Mouse (Mus musculus): ENCODE results near the gene Zfyve19. TPM values are rescaled to one million over a fixed set of nuclear protein-coding genes. Genes with fewer than 3 reads are reported as not detected.

Gene Zfyve19
- polyA plus RNA-seq, 1 experiment from 2014 or later = 40.4 TPM

DNA sequence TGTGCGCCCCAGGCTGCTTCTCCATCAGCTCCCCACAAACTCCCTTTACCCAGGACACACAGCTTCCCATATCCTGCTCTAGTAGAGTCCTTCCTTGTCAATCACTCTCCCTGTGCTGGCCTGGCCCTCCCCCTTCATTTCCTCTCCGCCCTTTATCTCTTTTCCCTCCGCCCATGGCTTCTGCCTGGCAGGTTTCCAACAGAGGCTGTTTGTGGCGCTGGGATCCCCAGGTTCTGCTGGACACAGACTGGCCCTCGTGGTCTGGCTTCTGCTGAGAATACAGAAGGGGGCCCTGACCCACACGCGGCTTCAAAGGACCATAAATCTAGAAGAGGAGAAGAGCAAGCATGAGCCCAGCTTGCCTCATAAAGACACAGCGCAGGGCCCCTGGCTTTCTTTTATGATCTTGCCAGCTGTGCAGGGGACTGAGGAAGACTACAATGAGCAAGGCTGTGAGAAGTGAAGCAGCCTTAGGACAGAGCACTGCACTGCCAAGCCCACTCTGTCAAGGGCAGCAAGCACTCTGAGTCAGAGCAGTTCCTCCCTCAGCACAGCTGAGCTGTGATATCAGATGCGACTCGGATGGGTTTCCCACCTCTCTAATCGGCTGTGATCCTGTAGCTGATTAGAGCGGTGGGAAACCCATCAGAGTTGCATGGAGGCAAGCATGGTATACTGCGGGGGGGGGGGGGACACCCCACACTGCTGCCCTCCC, 35.4 kb upstream of the Zfyve19 start:
- no peak for TF ChIP-seq CTCF (IDR thresholded peaks at IDR 0.05)
- no peaks in the 10 kb centered on the region for H3K27me3 ChIP-seq
- DNase-seq (ENCODE audit: low read depth, low spot score) = no peak
- in situ Hi-C loops (cut with MboI; ENCODE audit: low pct_unique_long_range_greater_than_20kb) = no loop called here
- CTCF ChIA-PET = interaction anchor here (0.9 to 7.0 kb wide), 4 partner anchors 8 to 16 kb away, joined by 3 to 41 read pairs (median 5); no protein-coding TSS in a partner anchor
- POLR2A ChIA-PET = interaction anchor here (0.9 kb wide), 1 partner anchor 16 kb away, joined by 3 read pairs; the partner anchor contains the start of gene Rmdn3
- ATAC-seq = no peak

DNA sequence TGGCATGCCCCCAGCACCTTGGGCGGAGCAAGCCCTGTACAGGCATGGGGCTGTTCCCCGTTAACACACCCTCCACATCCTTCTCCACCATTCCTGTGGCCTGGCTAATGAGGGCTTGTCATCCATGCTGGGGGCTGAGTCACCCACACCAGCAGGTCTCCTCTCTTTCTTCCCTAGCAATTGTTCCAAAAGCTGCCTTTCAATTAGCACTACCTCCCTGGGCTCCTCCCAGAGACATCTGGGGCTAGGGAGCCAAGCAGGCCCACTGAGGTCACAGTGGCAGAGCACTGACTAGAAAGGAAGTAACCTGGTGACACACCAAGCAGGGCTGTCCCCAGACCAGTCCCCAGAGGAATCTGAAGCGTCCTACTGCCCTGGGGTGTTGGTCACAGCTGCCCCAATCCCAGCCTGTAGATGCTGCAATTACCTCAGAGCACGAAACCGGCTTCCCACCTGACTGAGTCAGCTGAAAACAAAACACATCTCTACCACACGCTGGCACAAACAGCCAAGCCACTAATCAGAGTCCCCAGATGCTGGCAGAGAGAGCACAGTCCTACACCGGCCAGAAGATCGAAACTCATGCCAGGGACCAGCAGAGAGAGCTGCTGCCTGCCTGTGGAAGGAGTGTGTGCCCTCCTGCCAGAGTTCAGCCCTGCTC, 34.3 kb upstream of the Zfyve19 start, which contains the start of gene Gm14137:
Gm14137 (plus strand) TSS at position 519 of the 661 bp plus-strand sequence.
- ATAC-seq = peak; percentile 78
- POLR2A ChIA-PET = interaction anchor here (1.4 kb wide), 1 partner anchor 10 kb away, joined by 3 read pairs; no protein-coding TSS in a partner anchor
- CTCF ChIA-PET = interaction anchor here (0.9 to 7.0 kb wide), 4 partner anchors 8 to 22 kb away, joined by 3 to 41 read pairs (median 4); no protein-coding TSS in a partner anchor
- TF ChIP-seq CTCF (IDR thresholded peaks at IDR 0.05) = no peak
- DNase-seq (ENCODE audit: low read depth, low spot score) = peak; percentile 86
- H3K27me3 ChIP-seq = no peaks in the 10 kb centered on the region
- in situ Hi-C loops (cut with MboI; ENCODE audit: low pct_unique_long_range_greater_than_20kb) = no loop called here

DNA sequence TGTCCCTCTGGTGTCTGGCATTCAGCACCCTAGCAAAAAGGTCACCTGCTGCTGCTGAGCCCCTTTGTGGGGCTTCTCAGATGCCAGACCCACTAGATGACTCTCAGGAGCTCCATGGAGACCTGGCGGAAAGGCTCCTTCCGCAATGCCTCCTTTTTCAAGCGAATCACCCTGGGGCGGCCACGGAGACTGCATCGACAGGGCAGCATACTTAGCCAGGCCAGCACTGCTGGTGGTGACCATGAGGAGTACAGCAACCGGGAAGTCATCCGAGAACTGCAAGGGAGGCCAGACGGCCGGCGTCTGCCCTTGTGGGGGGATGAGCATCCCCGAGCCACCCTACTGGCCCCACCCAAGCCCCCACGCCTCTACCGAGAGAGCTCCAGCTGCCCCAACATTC, 33.6 kb upstream of the Zfyve19 start:
- ChIA-PET POLR2A (interaction anchor here (1.4 kb wide), 1 partner anchor 11 kb away, joined by 3 read pairs; no protein-coding TSS in a partner anchor), CTCF (interaction anchor here (0.9 to 7.0 kb wide), 4 partner anchors 9 to 21 kb away, joined by 3 to 41 read pairs (median 4); no protein-coding TSS in a partner anchor)
- in situ Hi-C loops (cut with MboI; ENCODE audit: low pct_unique_long_range_greater_than_20kb) = no loop called here
- ATAC-seq = peak; percentile 16
- H3K27me3 ChIP-seq = no peaks in the 10 kb centered on the region
- TF ChIP-seq CTCF (IDR thresholded peaks at IDR 0.05) = no peak
- DNase-seq (ENCODE audit: low read depth, low spot score) = no peak

DNA sequence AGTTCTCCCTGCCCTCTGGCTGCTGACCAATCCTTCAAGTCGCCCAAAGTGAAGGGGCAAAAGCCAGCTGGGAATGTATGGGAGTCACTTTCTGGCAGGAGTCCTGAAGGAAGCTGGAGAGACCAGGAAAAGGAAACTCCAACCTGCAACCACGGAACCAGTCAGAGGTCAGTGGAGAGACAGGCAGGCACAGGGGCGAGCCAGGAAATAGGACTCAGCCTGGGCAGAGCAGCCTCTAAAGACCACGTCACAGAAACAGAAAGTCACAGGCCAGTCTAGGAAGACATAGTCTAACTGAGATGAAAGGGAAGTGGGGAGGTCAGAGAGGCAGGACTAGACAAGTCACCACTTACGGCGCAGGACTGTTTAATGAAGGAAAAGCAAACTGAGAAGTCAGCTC, 32.8 kb upstream of the Zfyve19 start:
- no peak for TF ChIP-seq CTCF (IDR thresholded peaks at IDR 0.05)
- ATAC-seq = no peak
- DNase-seq (ENCODE audit: low read depth, low spot score) = no peak
- H3K27me3 ChIP-seq = no peaks in the 10 kb centered on the region
- ChIA-PET CTCF (interaction anchor here (7.0 kb wide), 1 partner anchor 13 kb away, joined by 41 read pairs; no protein-coding TSS in a partner anchor), POLR2A (no interaction called here)
- in situ Hi-C loops (cut with MboI; ENCODE audit: low pct_unique_long_range_greater_than_20kb) = no loop called here

DNA sequence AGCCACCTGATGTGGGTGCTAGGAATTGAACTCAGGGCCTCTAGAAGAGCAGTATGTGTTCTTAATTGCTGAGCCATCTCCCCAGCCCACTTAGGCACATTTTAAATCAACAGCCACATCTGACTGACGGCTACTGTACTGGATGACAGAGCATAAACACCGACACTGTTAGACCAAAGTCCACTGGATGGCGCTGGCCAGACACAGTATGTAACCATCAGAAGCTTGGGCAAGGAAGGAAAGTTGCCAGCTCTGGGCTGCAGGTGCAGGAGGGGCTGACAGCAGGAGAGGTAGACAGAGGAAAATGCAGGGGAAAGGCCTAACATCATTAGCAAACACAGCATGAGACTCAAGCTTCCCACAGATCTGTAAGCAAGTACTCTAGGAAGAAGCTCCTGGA, 31.7 kb upstream of the Zfyve19 start:
- no peak for ATAC-seq
- in situ Hi-C loops (cut with MboI; ENCODE audit: low pct_unique_long_range_greater_than_20kb) = no loop called here

DNA sequence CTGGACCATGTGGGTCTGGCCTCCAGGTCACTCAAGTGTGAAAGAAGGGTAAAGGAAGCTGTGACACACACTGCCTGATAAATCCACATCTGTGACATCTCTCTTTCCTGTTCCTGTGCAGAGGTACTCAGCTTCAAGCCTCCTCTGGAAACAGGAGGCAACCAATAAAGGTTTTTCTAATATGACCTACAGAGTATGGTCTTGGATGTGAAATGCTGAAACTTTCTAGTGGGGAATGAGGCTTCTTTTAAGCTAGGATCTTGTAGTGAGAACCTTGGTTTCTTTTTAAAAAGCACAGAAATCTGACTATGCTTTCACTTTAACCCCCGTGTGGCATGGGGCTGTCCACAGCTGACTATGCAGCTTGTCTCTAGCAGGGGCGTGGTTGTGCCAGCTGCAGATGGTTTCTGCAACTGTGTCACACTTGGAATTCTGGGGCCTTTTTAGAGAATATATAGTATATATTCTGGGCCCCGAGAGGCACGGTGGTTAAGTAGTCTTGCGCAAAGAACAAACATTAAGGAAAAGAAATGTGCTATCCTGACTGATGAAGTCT, 31.0 kb upstream of the Zfyve19 start:
- in situ Hi-C loops (cut with MboI; ENCODE audit: low pct_unique_long_range_greater_than_20kb) = no loop called here
- CTCF ChIA-PET = interaction anchor here (1.2 to 7.0 kb wide), 4 partner anchors 11 to 27 kb away, joined by 3 to 41 read pairs (median 3); no protein-coding TSS in a partner anchor
- no peak for TF ChIP-seq CTCF (IDR thresholded peaks at IDR 0.05)
- POLR2A ChIA-PET = interaction anchor here (0.8 to 1.1 kb wide), 2 partner anchors 7 to 20 kb away, joined by 3 read pairs; no protein-coding TSS in a partner anchor
- H3K27me3 ChIP-seq = no peaks in the 10 kb centered on the region
- ATAC-seq (no peak), DNase-seq (ENCODE audit: low read depth, low spot score) (no peak)

More for the DNA sequence above, 31.7 kb upstream of the Zfyve19 start:
- DNase-seq (ENCODE audit: low read depth, low spot score) = no peak
- ChIA-PET POLR2A (interaction anchor here (0.6 to 1.1 kb wide), 3 partner anchors 8 to 20 kb away, joined by 3 read pairs; no protein-coding TSS in a partner anchor), CTCF (interaction anchor here (1.2 to 7.0 kb wide), 4 partner anchors 10 to 28 kb away, joined by 3 to 41 read pairs (median 3); no protein-coding TSS in a partner anchor)
- TF ChIP-seq CTCF (IDR thresholded peaks at IDR 0.05) = no peak
- H3K27me3 ChIP-seq = no peaks in the 10 kb centered on the region

DNA sequence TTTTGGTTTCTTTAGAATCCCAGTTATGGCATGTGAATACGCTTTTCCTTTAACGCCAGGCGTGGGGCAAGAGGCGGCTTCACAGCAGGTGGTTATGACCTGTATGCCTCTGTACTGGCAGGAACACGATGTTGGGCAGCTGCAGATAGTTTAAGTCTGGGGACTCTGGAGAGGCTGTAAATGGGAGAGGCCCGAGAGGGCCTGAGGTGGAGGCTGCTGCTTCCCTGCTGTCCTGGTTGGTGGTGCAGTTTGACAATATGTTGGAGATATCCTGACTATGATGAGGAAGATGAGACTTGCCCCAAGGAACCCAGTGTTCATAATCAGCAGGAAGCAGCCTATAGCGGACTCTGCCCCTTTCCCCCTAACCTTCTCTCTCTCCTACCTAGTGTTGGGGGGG, 25.5 kb upstream of the Zfyve19 start:
- in situ Hi-C loops (cut with MboI; ENCODE audit: low pct_unique_long_range_greater_than_20kb) = no loop called here
- CTCF ChIA-PET = no interaction called here
- no peaks in the 10 kb centered on the region for H3K27me3 ChIP-seq
- POLR2A ChIA-PET = interaction anchor here (0.6 kb wide), 1 partner anchor 73 kb away, joined by 5 read pairs; no protein-coding TSS in a partner anchor
- no peak for ATAC-seq
- DNase-seq (ENCODE audit: low read depth, low spot score) = no peak
- TF ChIP-seq CTCF (IDR thresholded peaks at IDR 0.05) = no peak

DNA sequence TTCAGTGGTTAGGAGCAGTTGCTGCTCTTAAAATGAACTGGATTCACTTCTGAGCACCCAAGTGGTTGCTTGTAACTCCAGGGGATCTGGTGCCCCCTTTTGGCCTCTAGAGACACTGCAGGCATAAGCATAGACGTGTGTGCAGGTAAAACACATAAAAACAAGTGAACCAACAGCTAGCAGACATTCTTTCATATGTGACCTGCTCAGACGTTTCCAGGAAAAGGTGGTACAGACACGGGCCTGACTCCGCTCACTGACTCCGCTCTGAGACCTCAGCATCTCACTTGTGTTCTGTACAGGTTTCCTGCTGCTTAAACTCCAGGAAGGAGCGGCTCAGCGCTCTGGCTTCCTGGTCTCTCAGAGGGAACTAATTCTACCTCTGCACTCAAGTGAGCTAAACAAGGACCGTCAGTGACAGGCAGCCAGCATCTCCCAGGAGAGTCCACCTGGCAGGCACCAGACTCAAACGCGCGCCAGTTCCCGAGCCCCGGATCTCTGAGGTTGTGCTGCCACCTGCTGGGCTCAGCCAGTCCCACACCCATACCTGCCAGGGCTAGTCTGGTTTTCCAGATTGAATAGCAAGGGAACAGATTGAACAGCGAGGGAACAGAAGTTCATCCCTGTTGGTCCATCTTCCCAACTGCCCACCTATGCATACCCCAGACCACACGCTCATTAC, 19.2 kb upstream of the Zfyve19 start:
- DNase-seq (ENCODE audit: low read depth, low spot score) = no peak
- TF ChIP-seq CTCF (IDR thresholded peaks at IDR 0.05) = peak; percentile 85
- ChIA-PET CTCF (interaction anchor here (0.8 to 3.5 kb wide), 29 partner anchors 12 to 211 kb away, joined by 3 to 41 read pairs (median 5); partner anchors contain the start of gene Gm14137), POLR2A (interaction anchor here (0.6 kb wide), 1 partner anchor 521 kb away, joined by 4 read pairs; no protein-coding TSS in a partner anchor)
- peak; percentile 21 for ATAC-seq
- in situ Hi-C loops (cut with MboI; ENCODE audit: low pct_unique_long_range_greater_than_20kb) = loop anchor here (5.0 kb wide), 2 partner anchors 37 to 87 kb away; no protein-coding TSS in a partner anchor
- no peaks in the 10 kb centered on the region for H3K27me3 ChIP-seq

DNA sequence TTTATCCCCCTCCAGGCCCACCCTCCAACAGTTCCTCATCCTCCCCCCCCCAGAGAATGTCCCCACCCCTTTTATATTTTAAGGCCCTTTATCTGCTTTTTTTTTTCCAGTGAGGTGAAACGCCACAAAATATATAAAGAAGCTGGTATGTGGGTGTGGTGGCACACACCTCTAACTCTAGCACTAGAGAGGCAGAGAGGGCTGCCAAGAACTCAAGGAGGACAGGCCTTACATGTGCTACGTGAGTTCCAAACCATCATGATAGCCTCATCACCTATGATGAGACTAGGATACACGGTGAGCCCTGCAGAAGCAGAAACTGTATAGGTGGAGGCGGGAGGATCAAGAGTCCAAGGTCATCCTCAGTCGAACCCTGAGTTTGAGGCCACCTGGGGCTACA, 17.4 kb upstream of the Zfyve19 start:
- POLR2A ChIA-PET = interaction anchor here (0.6 kb wide), 1 partner anchor 462 kb away, joined by 5 read pairs; no protein-coding TSS in a partner anchor

More for the DNA sequence above, 17.4 kb upstream of the Zfyve19 start:
- no peak for DNase-seq (ENCODE audit: low read depth, low spot score)
- in situ Hi-C loops (cut with MboI; ENCODE audit: low pct_unique_long_range_greater_than_20kb) = no loop called here
- CTCF ChIA-PET = no interaction called here
- TF ChIP-seq CTCF (IDR thresholded peaks at IDR 0.05) = no peak
- no peak for ATAC-seq
- H3K27me3 ChIP-seq = no peaks in the 10 kb centered on the region
